Mouse (Mus musculus) stomach, embryonic 16.5 days (tissue): ENCODE data around the gene Lztr1. TPM values are rescaled to one million over a fixed set of nuclear protein-coding genes. Genes with fewer than 3 reads are reported as not detected.

Experiments used
- ATAC-seq: fragments of 200-750 bp; cut with Nextera tagmentation; 2 replicates; pipeline ENCODE4 v1.8.0; 2017; ENCODE audit warnings: moderate number of reproducible peaks, moderate TSS enrichment; ENCODE audit not compliant: insufficient read depth, low FRiP score
- H3K27ac ChIP-seq: fragments of 300-500 bp; sonication (generic); 2 replicates; pipeline ENCODE4 v1.5.1; 2014; ENCODE audit warnings: low read length
- H3K27me3 ChIP-seq: fragments of 300-500 bp; sonication (generic); 2 replicates; pipeline ENCODE4 v1.6.1; 2014; ENCODE audit warnings: low read length, control low read depth, mixed read lengths; ENCODE audit not compliant: control insufficient read depth, insufficient read depth
- H3K36me3 ChIP-seq: fragments of 300-500 bp; sonication (generic); 2 replicates; pipeline ENCODE4 v1.6.1; 2014; ENCODE audit warnings: low read length; ENCODE audit not compliant: control insufficient read depth, insufficient read depth
- H3K4me1 ChIP-seq: fragments of 300-500 bp; sonication (generic); 2 replicates; pipeline ENCODE4 v1.6.1; 2014; ENCODE audit warnings: low read length, control low read depth, mixed read lengths; ENCODE audit not compliant: control insufficient read depth, insufficient read depth
- H3K4me2 ChIP-seq: fragments of 300-500 bp; sonication (generic); 2 replicates; pipeline ENCODE4 v1.6.1; 2014; ENCODE audit warnings: low read depth, low read length, mixed read lengths
- H3K4me3 ChIP-seq: fragments of 300-500 bp; sonication (generic); replicated peaks from 2 replicates; pipeline ENCODE4 v1.5.1; 2014; ENCODE audit warnings: mild to moderate bottlenecking, low read length
- H3K9ac ChIP-seq: fragments of 300-500 bp; sonication (generic); 2 replicates; pipeline ENCODE4 v1.6.1; 2014; ENCODE audit warnings: low read length
- H3K9me3 ChIP-seq: fragments of 300-500 bp; sonication (generic); replicated peaks from 2 replicates; pipeline ENCODE4 v1.6.1; 2016; ENCODE audit warnings: low read length, control low read depth; ENCODE audit not compliant: control insufficient read depth
- WGBS: fragments of 180-500 bp; shearing (Covaris S2); extraction: QIAGEN DNeasy Blood & Tissue Kit; methylation state at CpG from one replicate; pipeline ENCODE4 v1.1.7; 2014; 5-methylcytosine and 5-hydroxymethylcytosine counted together
- polyA plus RNA-seq: library from polyadenylated mRNA; unstranded; fragments of >200 nt; fragmentation: Nextera tagmentation; extraction: Ambion mirVana; gene quantifications from 2 replicates; pipeline ENCODE4 v1.2.1, GENCODE M21; 2015

Gene Lztr1
- polyA plus RNA-seq, 1 experiment from 2014 or later = 89.4 TPM

DNA sequence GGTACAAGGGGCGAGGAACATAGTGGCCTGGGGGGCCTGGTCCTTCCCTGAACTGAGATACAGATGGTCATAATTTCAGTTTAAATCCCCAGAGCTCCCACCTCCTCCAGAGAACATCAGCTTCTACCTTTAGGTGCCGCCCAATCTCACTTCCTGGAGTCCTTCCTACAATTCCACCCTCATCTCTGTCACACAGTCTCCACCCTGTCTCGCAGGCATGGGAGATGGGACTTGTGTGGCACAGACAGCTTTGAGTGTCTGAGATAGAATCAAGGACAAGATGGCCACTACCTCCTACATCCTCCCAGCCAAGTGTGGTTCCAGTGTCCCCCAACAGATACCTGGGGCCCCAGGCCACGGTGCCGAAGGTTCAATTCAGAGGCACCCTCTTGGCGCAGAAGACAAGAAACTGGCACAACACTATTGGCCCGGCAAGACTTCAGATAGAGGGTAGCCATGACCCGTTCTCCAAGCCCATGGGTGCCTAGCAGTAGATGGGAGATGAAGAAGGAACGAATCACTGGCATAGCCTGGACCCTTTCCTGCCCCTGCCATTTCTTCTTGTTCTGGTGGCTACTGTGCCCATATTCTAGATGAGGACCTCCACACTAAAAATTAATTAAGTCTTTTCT lies 51.0 kb downstream of the Lztr1 start:
- no peak for ATAC-seq
- H3K9me3 ChIP-seq = no peaks in the 10 kb centered on the region
- no peaks in the 10 kb centered on the region for H3K27me3 ChIP-seq
- 0 out of 2 replicates have a peak overlapping the region, but pooled peaks have one; percentile 7 for H3K4me3 ChIP-seq
- peak overlapping the region; percentile 22 for H3K4me2 ChIP-seq
- WGBS = 75% methylated on average over 9 of the region's 9 CpGs
- 0 out of 2 replicates have a peak overlapping the region, but pooled peaks have one; percentile 54 for H3K9ac ChIP-seq
- no peaks in the 10 kb centered on the region for H3K36me3 ChIP-seq
- H3K4me1 ChIP-seq = peaks cover 20% of the 10 kb centered on the region
- H3K27ac ChIP-seq = peak overlapping the region; percentile 13; the same call in 1 of the 2 replicates

DNA sequence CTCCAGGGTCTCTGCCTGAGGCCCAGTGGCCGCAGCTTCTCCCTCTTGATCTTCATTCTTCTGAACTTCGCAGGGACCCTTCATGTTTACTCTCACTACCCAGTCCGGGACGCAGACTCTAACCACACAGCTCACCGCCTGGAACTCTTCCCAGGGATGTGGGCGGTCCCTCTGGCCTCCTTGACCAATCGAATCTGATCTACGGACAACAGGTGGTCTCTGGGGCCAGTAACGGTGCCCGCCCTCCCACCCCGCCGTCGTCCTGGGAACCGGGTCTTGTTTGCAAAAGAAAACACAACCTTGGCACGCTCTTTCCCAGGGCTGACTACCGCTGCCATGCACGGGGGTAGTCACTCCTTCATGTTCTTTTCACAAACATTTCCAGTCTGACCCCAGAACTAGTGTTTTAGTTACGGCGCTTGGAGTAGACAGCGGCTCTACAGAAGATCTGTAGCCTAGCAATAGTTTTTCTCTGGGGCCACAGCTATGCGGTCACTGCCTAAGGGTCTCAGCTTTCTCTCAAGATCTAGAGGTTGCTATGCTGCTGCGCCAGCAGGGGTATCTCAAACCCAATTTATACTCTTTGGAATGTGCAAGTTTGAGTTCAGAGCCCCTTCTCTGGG lies 52.8 kb downstream of the Lztr1 start, which contains the start of gene Lrrc74b:
Gene Lrrc74b, minus strand, starts transcription at position 120 of the 623 bp plus-strand sequence.
- peaks cover 17% of the 10 kb centered on the region for H3K4me1 ChIP-seq
- peak; percentile 90 for ATAC-seq
- peak within 1 kb of the TSS; percentile 24 for H3K4me3 ChIP-seq
- H3K27ac ChIP-seq = peak within 1 kb of the TSS; percentile 84
- H3K36me3 ChIP-seq = no peaks in the 10 kb centered on the region
- H3K9me3 ChIP-seq = no peaks in the 10 kb centered on the region
- H3K9ac ChIP-seq = peak within 1 kb of the TSS; percentile 59
- H3K27me3 ChIP-seq = no peaks in the 10 kb centered on the region
- H3K4me2 ChIP-seq = peak within 1 kb of the TSS; percentile 57
- 2% methylated on average over 22 of the region's 22 CpGs for WGBS

DNA sequence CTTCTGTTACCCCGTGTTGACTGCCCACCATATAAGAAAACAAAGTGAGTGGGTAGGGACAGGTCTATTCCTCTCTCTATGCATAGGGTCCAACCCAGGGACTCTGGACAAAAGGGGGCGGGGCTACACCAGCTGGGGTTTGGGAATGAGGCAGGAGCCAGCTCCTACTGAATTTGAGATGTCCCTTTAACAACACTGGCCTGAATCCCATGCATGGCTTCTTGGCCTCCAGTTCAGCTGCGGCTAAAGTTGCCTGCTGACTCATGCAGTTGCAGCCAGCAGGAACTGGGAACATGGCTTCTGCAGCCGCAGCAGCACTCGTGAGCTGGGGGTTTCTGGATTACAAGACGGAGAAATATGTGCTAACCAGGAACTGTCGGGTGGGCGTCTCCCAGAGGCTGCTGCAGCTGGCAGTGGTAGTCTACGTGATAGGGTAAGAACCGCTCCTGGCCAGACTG lies 53.3 kb downstream of the Lztr1 start, which contains the start of gene P2rx6:
Gene P2rx6, plus strand, starts transcription at position 135 of the 458 bp plus-strand sequence.
- no peaks in the 10 kb centered on the region for H3K9me3 ChIP-seq
- H3K4me1 ChIP-seq = peaks cover 17% of the 10 kb centered on the region
- no peaks in the 10 kb centered on the region for H3K36me3 ChIP-seq
- no peaks in the 10 kb centered on the region for H3K27me3 ChIP-seq
- H3K4me2 ChIP-seq = peak within 1 kb of the TSS; percentile 57
- H3K4me3 ChIP-seq = peak within 1 kb of the TSS; percentile 24
- WGBS = 6% methylated on average over 10 of the region's 10 CpGs
- peak within 1 kb of the TSS; percentile 59 for H3K9ac ChIP-seq
- ATAC-seq = peak; percentile 45
- peak within 1 kb of the TSS; percentile 84 for H3K27ac ChIP-seq

DNA sequence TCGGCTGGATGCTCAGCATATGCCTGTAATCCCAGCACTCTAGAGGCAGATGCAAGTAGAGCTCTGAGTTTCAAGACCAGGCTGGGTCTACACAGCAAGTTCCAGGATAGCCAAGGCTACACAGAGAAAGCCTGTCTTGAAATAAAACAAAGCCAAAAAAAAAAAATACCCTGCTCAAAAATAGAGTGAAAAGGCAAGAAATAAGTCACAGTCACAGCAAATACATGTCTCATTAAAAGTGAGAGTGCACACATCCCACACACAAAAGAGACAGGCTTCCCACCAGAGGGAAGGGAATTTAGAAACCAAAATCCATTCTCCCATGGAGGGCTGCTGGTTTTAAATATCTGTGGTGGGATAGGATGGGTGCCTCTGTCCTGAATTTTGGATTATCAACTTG lies 55.1 kb downstream of the Lztr1 start:
- Histone ChIP-seq H3K9ac (no peak overlapping the region), H3K4me3 (no peak overlapping the region), H3K27ac (no peak overlapping the region), H3K27me3 (no peaks in the 10 kb centered on the region), H3K4me1 (peaks cover 12% of the 10 kb centered on the region), H3K36me3 (no peaks in the 10 kb centered on the region), H3K9me3 (no peaks in the 10 kb centered on the region), H3K4me2 (no peak overlapping the region)
- 15% methylated on average over 1 of the region's 1 CpGs for whole genome bisulfite sequencing
- no peak for ATAC-seq

DNA sequence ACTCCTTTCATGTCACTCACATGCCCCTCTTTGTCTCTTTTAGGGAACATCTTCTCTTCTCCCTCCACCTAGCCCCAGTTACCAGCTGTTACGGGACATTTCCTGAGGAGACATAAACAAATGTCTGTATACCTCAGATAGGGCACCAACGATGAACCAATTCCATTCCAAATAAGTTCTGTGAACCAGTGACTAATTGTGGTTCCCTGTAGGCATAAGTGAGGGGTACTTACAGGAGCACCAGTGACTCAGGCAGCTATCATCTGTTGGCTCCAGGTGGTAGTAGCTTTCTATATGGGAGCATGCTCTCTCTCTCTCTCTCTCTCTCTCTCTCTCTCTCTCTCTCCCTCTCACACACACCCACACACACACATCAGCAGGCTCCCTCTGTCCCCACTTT lies 55.7 kb downstream of the Lztr1 start:
- H3K4me1 ChIP-seq = peaks cover 5% of the 10 kb centered on the region; the same call in 1 of the 2 replicates
- no peak overlapping the region for H3K9ac ChIP-seq
- no peak overlapping the region for H3K27ac ChIP-seq
- ATAC-seq = no peak
- 44% methylated on average over 2 of the region's 2 CpGs for WGBS
- H3K4me3 ChIP-seq = no peak overlapping the region
- no peak overlapping the region for H3K4me2 ChIP-seq
- H3K36me3 ChIP-seq = no peaks in the 10 kb centered on the region
- no peaks in the 10 kb centered on the region for H3K27me3 ChIP-seq
- no peaks in the 10 kb centered on the region for H3K9me3 ChIP-seq

DNA sequence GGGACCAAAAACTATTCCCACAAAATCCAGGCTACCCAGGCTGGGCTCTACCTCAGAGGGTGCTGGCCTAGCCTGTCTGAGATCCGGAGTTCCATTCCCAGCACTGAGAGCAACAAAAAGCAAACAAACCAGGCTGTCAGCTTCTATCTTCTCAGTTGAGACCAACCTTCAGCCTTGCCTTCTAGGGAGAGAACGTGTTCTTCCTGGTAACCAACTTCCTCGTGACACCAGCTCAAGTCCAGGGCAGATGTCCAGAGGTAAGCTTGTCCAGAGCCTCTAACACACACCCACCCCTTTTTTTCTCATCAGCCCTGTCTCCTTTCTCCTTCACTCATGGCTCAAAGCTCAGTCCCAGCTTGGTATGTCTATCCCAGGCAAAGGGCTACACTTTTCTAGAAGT lies 56.3 kb downstream of the Lztr1 start:
- Histone ChIP-seq H3K4me1 (peaks cover 4% of the 10 kb centered on the region; the same call in 1 of the 2 replicates), H3K4me3 (no peak overlapping the region), H3K4me2 (no peak overlapping the region), H3K27ac (no peak overlapping the region), H3K9me3 (no peaks in the 10 kb centered on the region), H3K36me3 (no peaks in the 10 kb centered on the region), H3K9ac (no peak overlapping the region), H3K27me3 (no peaks in the 10 kb centered on the region)
- 51% methylated on average over 3 of the region's 3 CpGs for WGBS
- ATAC-seq = no peak

DNA sequence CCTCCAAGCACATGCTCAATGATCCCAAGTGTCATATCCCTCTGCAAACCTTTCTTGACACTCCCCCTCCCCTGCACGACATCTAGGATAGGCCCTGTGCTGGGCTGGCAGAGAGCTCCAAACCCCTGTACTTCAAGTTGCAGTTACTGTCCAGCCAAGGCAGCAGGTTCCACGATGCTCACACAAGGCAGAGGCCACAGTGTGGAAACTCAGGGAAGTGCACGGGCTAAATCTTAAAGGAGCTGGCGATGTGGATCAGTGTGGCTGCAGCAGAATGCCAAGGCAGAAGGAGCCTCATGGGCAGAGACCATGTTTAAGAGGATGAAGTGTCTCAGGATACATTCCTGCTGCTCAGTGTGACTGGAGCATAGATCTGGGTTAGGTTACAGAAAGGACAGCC lies 57.7 kb downstream of the Lztr1 start:
- ATAC-seq = no peak
- Histone ChIP-seq H3K9me3 (no peaks in the 10 kb centered on the region), H3K4me1 (peaks cover 4% of the 10 kb centered on the region; the same call in 1 of the 2 replicates), H3K4me3 (no peak overlapping the region), H3K4me2 (no peak overlapping the region), H3K36me3 (no peaks in the 10 kb centered on the region), H3K27me3 (no peaks in the 10 kb centered on the region), H3K9ac (no peak overlapping the region), H3K27ac (no peak overlapping the region)
- WGBS = 29% methylated on average over 4 of the region's 4 CpGs

Other genes starting within 250 kb of the Lztr1 start
- 13.4 and 16.3 TPM in 2 replicates for gene Tmem191c, start 232.6 kb upstream of the Lztr1 start, polyA plus RNA-seq
- 7.8 and 10.7 TPM in 2 replicates for gene Serpind1, start 177.3 kb upstream of the Lztr1 start, polyA plus RNA-seq
- gene Snap29, start 102.7 kb upstream of the Lztr1 start, polyA plus RNA-seq = 19.4 and 20.9 TPM in 2 replicates
- 32.7 and 35.7 TPM in 2 replicates for gene Pi4ka, start 102.4 kb upstream of the Lztr1 start, polyA plus RNA-seq
- gene Crkl, start 56.7 kb upstream of the Lztr1 start, polyA plus RNA-seq = 51.2 and 53.1 TPM in 2 replicates
- gene Aifm3, start 19.1 kb upstream of the Lztr1 start, polyA plus RNA-seq = 2.1 and 3.1 TPM in 2 replicates
- gene Thap7, start 22.4 kb downstream of the Lztr1 start, polyA plus RNA-seq = 56.8 and 61.1 TPM in 2 replicates
- gene Lrrc74b, start 52.6 kb downstream of the Lztr1 start, polyA plus RNA-seq = 0.34 and 0.51 TPM in 2 replicates
- 1.8 and 2.1 TPM in 2 replicates for gene P2rx6, start 53.2 kb downstream of the Lztr1 start, polyA plus RNA-seq
- 25.9 and 26.6 TPM in 2 replicates for gene Slc7a4, start 74.5 kb downstream of the Lztr1 start, polyA plus RNA-seq
- 24.7 and 25.3 TPM in 2 replicates for gene Smpd4, start 110.7 kb downstream of the Lztr1 start, polyA plus RNA-seq
- 4.7 and 4.9 TPM in 2 replicates for gene Ccdc74a, start 137.8 kb downstream of the Lztr1 start, polyA plus RNA-seq
- 39.2 and 42.5 TPM in 2 replicates for gene Med15, start 224.2 kb downstream of the Lztr1 start, polyA plus RNA-seq